Mouse (Mus musculus) stomach, postnatal 0 days (tissue): ENCODE data around the gene Prmt3. TPM values are rescaled to one million over a fixed set of nuclear protein-coding genes. Genes with fewer than 3 reads are reported as not detected.
A peak's percentile ranks its signal among the peaks of the same experiment; 100 is the strongest.

Source experiments
- ATAC-seq: fragments of 200-750 bp; cut with Nextera tagmentation; 2 replicates; pipeline ENCODE4 v1.8.0; 2017; ENCODE audit not compliant: low FRiP score, low TSS enrichment
- DNase-seq: peaks from one replicate; pipeline ENCODE4 v3.0.0-alpha.2; 2016; ENCODE audit warnings: low spot score
- H3K27ac ChIP-seq: fragments of 300-500 bp; sonication (generic); replicated peaks from 2 replicates; pipeline ENCODE4 v1.5.1; 2014; ENCODE audit warnings: mild to moderate bottlenecking, control low read depth
- H3K27me3 ChIP-seq: fragments of 300-500 bp; sonication (generic); 2 replicates; pipeline ENCODE4 v1.6.1; 2014; ENCODE audit warnings: low read length; ENCODE audit not compliant: control insufficient read depth, insufficient read depth
- H3K36me3 ChIP-seq: fragments of 300-500 bp; sonication (generic); 2 replicates; pipeline ENCODE4 v1.6.1; 2014; ENCODE audit warnings: low read length, mixed read lengths; ENCODE audit not compliant: control insufficient read depth, insufficient read depth
- H3K4me1 ChIP-seq: fragments of 300-500 bp; sonication (generic); replicated peaks from 2 replicates; pipeline ENCODE4 v1.6.1; 2014; ENCODE audit warnings: antibody characterized with exemption; ENCODE audit not compliant: control insufficient read depth, insufficient read depth
- H3K4me2 ChIP-seq: fragments of 300-500 bp; sonication (generic); replicated peaks from 2 replicates; pipeline ENCODE4 v1.6.1; 2014; ENCODE audit warnings: low read depth, mild to moderate bottlenecking, control low read depth, moderate library complexity
- H3K4me3 ChIP-seq: fragments of 300-500 bp; sonication (generic); 2 replicates; pipeline ENCODE4 v1.5.1; 2014; ENCODE audit warnings: low read depth, low read length, control low read depth
- H3K9ac ChIP-seq: fragments of 300-500 bp; sonication (generic); 2 replicates; pipeline ENCODE4 v1.6.1; 2014; ENCODE audit warnings: mild to moderate bottlenecking, low read length, control low read depth, mixed read lengths
- H3K9me3 ChIP-seq: fragments of 300-500 bp; sonication (generic); 2 replicates; pipeline ENCODE4 v1.6.1; 2016; ENCODE audit warnings: low read length; ENCODE audit not compliant: control insufficient read depth
- CTCF ChIP-seq: IDR thresholded peaks from 2 replicates; pipeline ENCODE4 v1.5.1; 2016; ENCODE audit warnings: antibody characterized with exemption, low read depth, mild to moderate bottlenecking, moderate library complexity
- EP300 ChIP-seq: optimal IDR thresholded peaks from 2 replicates; pipeline ENCODE3; 2016; ENCODE audit warnings: antibody characterized with exemption
- WGBS: fragments of 180-500 bp; shearing (Covaris S2); extraction: QIAGEN DNeasy Blood & Tissue Kit; methylation state at CpG from one replicate; pipeline ENCODE4 v1.1.7; 2014; 5-methylcytosine and 5-hydroxymethylcytosine counted together
- polyA plus RNA-seq: library from polyadenylated mRNA; unstranded; fragments of >200 nt; fragmentation: Nextera tagmentation; extraction: Ambion mirVana; gene quantifications from 2 replicates; pipeline ENCODE4 v1.2.1, GENCODE M21; 2015

Gene Prmt3
- polyA plus RNA-seq, 1 experiment from 2014 or later: 23.5 TPM

- peak; percentile 56 for DNase-seq
- H3K27me3 ChIP-seq: no peaks in the 10 kb centered on the region
- peak; percentile 74 for ATAC-seq
- peak overlapping the region; percentile 25 for H3K4me2 ChIP-seq
- no peak overlapping the region for H3K4me3 ChIP-seq
- peak; percentile 78 for TF ChIP-seq CTCF
- no peak for TF ChIP-seq EP300
- no peaks in the 10 kb centered on the region for H3K4me1 ChIP-seq
- H3K9me3 ChIP-seq: no peaks in the 10 kb centered on the region
- no peak overlapping the region for H3K27ac ChIP-seq
- no peaks in the 10 kb centered on the region for H3K36me3 ChIP-seq
- no peak overlapping the region for H3K9ac ChIP-seq
- 34% methylated on average over 25 of the region's 25 CpGs for WGBS
Observed at GRCm38 (mm10) chr7:49752730-49753506, 25.2 kb upstream of the Prmt3 start.

GRCm38 (mm10) chr7:49754767-49755166 is 23.4 kb upstream of the Prmt3 start:
- Histone ChIP-seq H3K9me3 (no peaks in the 10 kb centered on the region), H3K27ac (no peak overlapping the region), H3K9ac (no peak overlapping the region), H3K27me3 (no peaks in the 10 kb centered on the region), H3K36me3 (no peaks in the 10 kb centered on the region), H3K4me3 (no peak overlapping the region), H3K4me2 (no peak overlapping the region), H3K4me1 (no peaks in the 10 kb centered on the region)
- TF ChIP-seq EP300: no peak
- TF ChIP-seq CTCF: peak; percentile 86
- ATAC-seq (peak; percentile 54; the same call in 1 of the 2 replicates), DNase-seq (peak; percentile 62)
- WGBS: 3% methylated on average over 9 of the region's 9 CpGs

DNA sequence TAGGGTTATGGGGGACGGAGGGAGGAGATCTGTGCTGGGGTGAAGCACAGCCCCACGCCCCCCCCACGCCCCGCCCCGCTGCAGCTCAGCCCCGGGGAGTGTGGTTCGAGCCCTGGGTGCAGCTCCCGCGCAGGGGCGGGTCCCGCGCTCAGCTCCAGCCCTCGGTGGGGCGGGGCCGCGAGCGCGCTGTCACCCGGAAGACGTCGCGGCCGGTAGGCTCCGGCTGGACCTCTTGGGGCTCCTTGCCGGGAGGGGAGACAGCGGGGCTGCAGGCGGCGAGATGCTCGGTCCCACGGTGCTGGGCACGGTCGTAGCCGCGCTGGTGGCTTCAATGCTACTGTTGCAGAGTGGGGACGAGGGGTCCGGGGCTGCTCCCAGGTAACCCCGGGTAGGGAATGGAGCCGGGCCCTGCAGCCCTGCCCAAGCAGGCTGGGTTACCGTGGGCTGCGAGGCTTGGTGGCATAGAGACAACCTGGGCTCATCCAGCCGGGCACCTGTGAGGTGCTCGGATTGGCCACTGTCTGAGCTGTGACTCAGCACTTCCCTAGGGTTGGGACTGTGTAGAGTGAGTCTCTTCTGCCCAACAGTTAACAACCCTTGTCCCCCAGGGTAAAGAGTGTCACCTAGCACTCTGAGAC is 19.1 kb upstream of the Prmt3 start, which contains the start of gene Htatip2:
TSS of gene Htatip2 (plus strand) at position 182 of the 638 bp plus-strand sequence.
- Histone ChIP-seq H3K4me1 (no peaks in the 10 kb centered on the region), H3K9me3 (no peaks in the 10 kb centered on the region), H3K36me3 (no peaks in the 10 kb centered on the region), H3K27me3 (no peaks in the 10 kb centered on the region), H3K27ac (peak within 1 kb of the TSS; percentile 75), H3K4me2 (peak within 1 kb of the TSS; percentile 82), H3K9ac (peak within 1 kb of the TSS; percentile 73), H3K4me3 (peak within 1 kb of the TSS; percentile 60)
- DNase-seq: peak; percentile 72
- 4% methylated on average over 26 of the region's 42 CpGs for WGBS
- TF ChIP-seq EP300: no peak
- no peak for TF ChIP-seq CTCF
- peak; percentile 80 for ATAC-seq

- TF ChIP-seq EP300 (no peak), CTCF (no peak)
- no peaks in the 10 kb centered on the region for H3K36me3 ChIP-seq
- H3K9ac ChIP-seq: no peak overlapping the region
- no peaks in the 10 kb centered on the region for H3K27me3 ChIP-seq
- H3K4me1 ChIP-seq: no peaks in the 10 kb centered on the region
- DNase-seq (peak; percentile 41), ATAC-seq (no peak)
- no peak overlapping the region for H3K4me2 ChIP-seq
- 63% methylated on average over 13 of the region's 13 CpGs for WGBS
- no peaks in the 10 kb centered on the region for H3K9me3 ChIP-seq
- H3K27ac ChIP-seq: no peak overlapping the region
- no peak overlapping the region for H3K4me3 ChIP-seq
Observed at GRCm38 (mm10) chr7:49762605-49763004, 15.5 kb upstream of the Prmt3 start.

- Histone ChIP-seq H3K27me3 (no peaks in the 10 kb centered on the region), H3K9me3 (no peaks in the 10 kb centered on the region), H3K4me2 (no peak overlapping the region), H3K27ac (peak overlapping the region; percentile 56), H3K4me3 (no peak overlapping the region), H3K4me1 (no peaks in the 10 kb centered on the region), H3K36me3 (no peaks in the 10 kb centered on the region), H3K9ac (no peak overlapping the region)
- TF ChIP-seq EP300 (no peak), CTCF (no peak)
- ATAC-seq (peak; percentile 85), DNase-seq (peak; percentile 63)
- WGBS: 37% methylated on average over 10 of the region's 10 CpGs
Observed at GRCm38 (mm10) chr7:49764011-49764716, 14.0 kb upstream of the Prmt3 start.
